Comparison of ENCODE assay signal across 8 mouse cellular contexts in the genomic region with DNA sequence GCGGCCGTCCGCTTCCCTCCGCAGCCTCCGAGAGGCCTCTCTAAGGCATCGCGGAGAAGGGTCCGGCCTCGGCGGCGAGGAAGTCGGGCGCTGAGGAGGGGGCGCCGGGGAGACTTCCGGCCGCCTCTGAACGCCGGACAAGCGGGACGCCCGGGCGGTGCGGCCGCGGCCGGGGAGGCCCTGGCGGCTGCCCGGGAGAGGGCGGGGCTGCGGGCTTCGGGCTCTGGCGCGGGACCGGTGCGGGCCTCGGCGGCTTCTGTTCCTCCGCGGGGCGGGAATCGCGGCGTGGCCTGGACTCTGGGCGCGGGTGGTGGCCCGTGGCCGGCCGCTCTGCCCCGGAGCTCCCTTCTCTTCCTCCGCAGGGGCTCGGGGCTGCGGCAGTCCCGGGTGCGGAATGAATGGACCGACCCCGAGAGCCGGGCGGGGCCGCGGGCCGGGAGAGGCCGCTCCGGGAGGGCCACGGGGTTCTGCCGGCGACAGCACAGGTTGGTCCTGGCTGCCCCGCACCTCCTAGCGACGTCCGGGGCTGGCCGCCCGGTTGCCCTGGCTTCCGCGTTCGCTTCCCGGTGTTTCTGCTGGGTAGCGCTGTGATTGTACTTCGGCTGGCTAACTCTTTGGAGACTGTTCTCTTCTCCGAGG. TPM values are rescaled to one million over a fixed set of nuclear protein-coding genes. Genes with fewer than 3 reads are reported as not detected.
DNase-seq lines count a peak whose midpoint lies in the region; ATAC-seq and TF ChIP-seq lines count a peak whose summit lies in the region.

No protein-coding gene starts in this region.

- peak overlapping the region; percentile 95 for H3K27ac ChIP-seq in layer of hippocampus, adult 2 months
- H3K27ac ChIP-seq in embryonic facial prominence, embryonic 11.5 days (replicated peaks; ENCODE audit: low read depth, low read length), result peak overlapping the region; percentile 97
- H3K27ac ChIP-seq in heart, embryonic 10.5 days, result peak overlapping the region; percentile 99
- H3K27ac ChIP-seq in kidney, embryonic 15.5 days, result peak overlapping the region; percentile 100

- peak overlapping the region; percentile 89 for H3K4me3 ChIP-seq in layer of hippocampus, adult 2 months
- peak overlapping the region; percentile 100 for H3K4me3 ChIP-seq in embryonic facial prominence, embryonic 11.5 days (ENCODE audit: low read depth, low read length)
- peak overlapping the region; percentile 99 for H3K4me3 ChIP-seq in heart, embryonic 10.5 days
- peak overlapping the region; percentile 87 for H3K4me3 ChIP-seq in kidney, embryonic 15.5 days (replicated peaks)

- under 1% methylated on average over 68 of the region's 80 CpGs for WGBS in embryonic facial prominence, embryonic 11.5 days
- WGBS in heart, embryonic 10.5 days, result under 1% methylated on average over 79 of the region's 80 CpGs
- WGBS in kidney, embryonic 15.5 days, result under 1% methylated on average over 70 of the region's 80 CpGs

- H3K4me2 ChIP-seq in embryonic facial prominence, embryonic 11.5 days (ENCODE audit: low read depth, low read length), result peak overlapping the region; percentile 56
- peak overlapping the region; percentile 65 for H3K4me2 ChIP-seq in kidney, embryonic 15.5 days

- peak; percentile 69 for ATAC-seq in embryonic facial prominence, embryonic 11.5 days (replicated peaks; ENCODE audit: insufficient number of reproducible peaks, low FRiP score, low TSS enrichment, low read depth)
- peak; percentile 70 for ATAC-seq in kidney, embryonic 15.5 days (replicated peaks; ENCODE audit: low FRiP score)

- H3K9me3 ChIP-seq in embryonic facial prominence, embryonic 11.5 days (replicated peaks; ENCODE audit: control insufficient read depth, low read length), result no peaks in the 10 kb centered on the region
- H3K9me3 ChIP-seq in heart, embryonic 10.5 days, result no peaks in the 10 kb centered on the region
- H3K9me3 ChIP-seq in kidney, embryonic 15.5 days (replicated peaks), result no peaks in the 10 kb centered on the region

- H3K36me3 ChIP-seq in embryonic facial prominence, embryonic 11.5 days (replicated peaks; ENCODE audit: control insufficient read depth, insufficient read depth, low read depth, low read length), result no peaks in the 10 kb centered on the region
- 0 out of 2 replicates have a peak, but pooled peaks cover 3% of the 10 kb centered on the region for H3K36me3 ChIP-seq in heart, embryonic 10.5 days
- no peaks in the 10 kb centered on the region for H3K36me3 ChIP-seq in kidney, embryonic 15.5 days

- peak; percentile 24 to 25 for DNase-seq in layer of hippocampus, adult 2 months (ENCODE audit: low spot score in 2 of 2)
- no peak for DNase-seq in layer of hippocampus, postnatal 10 days (ENCODE audit: low spot score in 2 of 2)
- DNase-seq in adipocyte (ENCODE audit: low spot score), result peak; percentile 50
- peak; percentile 30 for DNase-seq in embryonic facial prominence, embryonic 11.5 days (ENCODE audit: low spot score)
- peak; percentile 81 for DNase-seq in heart, embryonic 10.5 days (ENCODE audit: low spot score)
- DNase-seq in lung, postnatal 14 days, result peak; percentile 43
- peak; percentile 70 to 77 for DNase-seq in spleen, postnatal 10 days (ENCODE audit: low spot score in 2 of 2)

- no peaks in the 10 kb centered on the region for H3K27me3 ChIP-seq in embryonic facial prominence, embryonic 11.5 days (ENCODE audit: control insufficient read depth, insufficient read depth, low read length)
- no peaks in the 10 kb centered on the region for H3K27me3 ChIP-seq in heart, embryonic 10.5 days (ENCODE audit: insufficient read depth, poor library complexity, severe bottlenecking)
- no peaks in the 10 kb centered on the region for H3K27me3 ChIP-seq in kidney, embryonic 15.5 days

- no peak for TF ChIP-seq CTCF in layer of hippocampus, adult 2 months (conservative IDR thresholded peaks at IDR 0.05)

- no peaks in the 10 kb centered on the region for H3K4me1 ChIP-seq in embryonic facial prominence, embryonic 11.5 days (ENCODE audit: control insufficient read depth, insufficient read depth, low read length)
- peaks cover 18% of the 10 kb centered on the region; the same call in 1 of the 2 replicates for H3K4me1 ChIP-seq in heart, embryonic 10.5 days
- H3K4me1 ChIP-seq in kidney, embryonic 15.5 days, result peaks cover 12% of the 10 kb centered on the region

- H3K9ac ChIP-seq in embryonic facial prominence, embryonic 11.5 days (replicated peaks; ENCODE audit: low read length), result peak overlapping the region; percentile 97
- peak overlapping the region; percentile 97 for H3K9ac ChIP-seq in kidney, embryonic 15.5 days

RNA-seq across cellular contexts. Expression of gene Ube2n, which starts 0.5 kb away (rescaled TPM):
- 100 to 1,000 TPM; 182 to 188 TPM for total RNA-seq in layer of hippocampus, adult 2 months (2021)
- 100 to 1,000 TPM; 188 to 223 TPM for total RNA-seq in layer of hippocampus, postnatal 10 days (2021)
- polyA plus RNA-seq in embryonic facial prominence, embryonic 11.5 days (2014; fragmentation: Nextera tagmentation; extraction: Ambion mirVana), result 448 and 468 TPM in 2 replicates
- 328 and 389 TPM in 2 replicates for polyA plus RNA-seq in heart, embryonic 10.5 days (2016; fragmentation: Nextera tagmentation; extraction: Ambion mirVana)
- polyA plus RNA-seq in kidney, embryonic 15.5 days (2015; fragmentation: Nextera tagmentation; extraction: Ambion mirVana), result 347 and 381 TPM in 2 replicates

RNA-seq across cellular contexts. Expression of gene Mrpl42, which starts 13.7 kb away (rescaled TPM):
- 10 to 100 TPM; 71.7 to 74.5 TPM for total RNA-seq in layer of hippocampus, adult 2 months (2021)
- 10 to 100 TPM; 76.8 to 84.2 TPM for total RNA-seq in layer of hippocampus, postnatal 10 days (2021)
- polyA plus RNA-seq in embryonic facial prominence, embryonic 11.5 days (2014; fragmentation: Nextera tagmentation; extraction: Ambion mirVana), result 340 and 341 TPM in 2 replicates
- 445 and 534 TPM in 2 replicates for polyA plus RNA-seq in heart, embryonic 10.5 days (2016; fragmentation: Nextera tagmentation; extraction: Ambion mirVana)
- 337 and 354 TPM in 2 replicates for polyA plus RNA-seq in kidney, embryonic 15.5 days (2015; fragmentation: Nextera tagmentation; extraction: Ambion mirVana)

RNA-seq across cellular contexts. Expression of gene Nudt4, which starts 48.5 kb away (rescaled TPM):
- 10 to 100 TPM; 59.6 to 65.6 TPM for total RNA-seq in layer of hippocampus, adult 2 months (2021)
- 10 to 100 TPM; 91.1 to 92.9 TPM for total RNA-seq in layer of hippocampus, postnatal 10 days (2021)
- 132 and 142 TPM in 2 replicates for polyA plus RNA-seq in embryonic facial prominence, embryonic 11.5 days (2014; fragmentation: Nextera tagmentation; extraction: Ambion mirVana)
- 92.7 and 104 TPM in 2 replicates for polyA plus RNA-seq in heart, embryonic 10.5 days (2016; fragmentation: Nextera tagmentation; extraction: Ambion mirVana)
- 113 and 125 TPM in 2 replicates for polyA plus RNA-seq in kidney, embryonic 15.5 days (2015; fragmentation: Nextera tagmentation; extraction: Ambion mirVana)

Comparison
In these comparisons a context has a peak if more than half of its experiments do, and no peak if none do; other contexts are left out.
1. DNase-seq: peak in layer of hippocampus, adult 2 months (2 of 2), adipocyte (single experiment), embryonic facial prominence, embryonic 11.5 days (single experiment), heart, embryonic 10.5 days (single experiment), lung, postnatal 14 days (single experiment) and spleen, postnatal 10 days (2 of 2); none in layer of hippocampus, postnatal 10 days (0 of 2).
2. Peak in every context shown above with its lines, with median percentiles within 50 percentile points of each other: H3K27ac ChIP-seq and H3K4me3 ChIP-seq.